Mouse (Mus musculus) layer of hippocampus, adult 6 months (tissue): ENCODE measurements around the gene Luzp1. TPM values are rescaled to one million over a fixed set of nuclear protein-coding genes. Genes with fewer than 3 reads are reported as not detected.

Source experiments
- long read RNA-seq, 2 experiments: library from polyadenylated mRNA; unstranded; transcript quantifications; one replicate each; pipeline ENCODE4 v2.0.0; 2019 to 2020
- polyA plus RNA-seq: library from polyadenylated mRNA; unstranded; fragments of <200 nt; fragmentation: Nextera tagmentation; gene quantifications from 2 replicates; pipeline ENCODE4 v1.2.3, GENCODE M21; 2021

Luzp1 gene
- 75.5 and 81.9 TPM in 2 replicates for polyA plus RNA-seq
- long read RNA-seq, experiment 1, full-length matches to known transcripts, result 1 of 108 reads
- long read RNA-seq, experiment 1, partial matches to known transcripts, result 84 of 108 reads
- long read RNA-seq, experiment 1, other reads (novel, unspliced or antisense), result 23 of 108 reads
- long read RNA-seq, experiment 2, full-length matches to known transcripts, result 21 of 101 reads
- long read RNA-seq, experiment 2, partial matches to known transcripts, result 74 of 101 reads
- long read RNA-seq, experiment 2, other reads (novel, unspliced or antisense), result 6 of 101 reads

GRCm38 (mm10) chr4:136469371-136469903, at the start of gene Luzp1:
Luzp1 (plus strand) TSS chr4:136469761.

GRCm38 (mm10) chr4:136423224-136423623, 46.3 kb upstream of the Luzp1 start, which contains the start of gene Htr1d:
Htr1d (plus strand) TSS chr4:136423524.

GRCm38 (mm10) chr4:136462086-136462838, 7.3 kb upstream of the Luzp1 start, which contains the start of gene 6030445D17Rik:
6030445D17Rik (plus strand) TSS chr4:136462250.

GRCm38 (mm10) chr4:136602568-136602967, 133.0 kb downstream of the Luzp1 start, which contains the start of gene Kdm1a:
Kdm1a (minus strand) TSS chr4:136602723.

Other genes with a start within 250 kb of the Luzp1 start
- gene Tcea3, start 222.0 kb upstream of the Luzp1 start, polyA plus RNA-seq, result 1.3 and 4.7 TPM in 2 replicates
- 8.8 and 9.9 TPM in 2 replicates for gene Zfp46, start 185.1 kb upstream of the Luzp1 start, polyA plus RNA-seq
- gene Hnrnpr, start 158.8 kb upstream of the Luzp1 start, polyA plus RNA-seq, result 79.1 and 84.7 TPM in 2 replicates
- gene Htr1d, start 46.2 kb upstream of the Luzp1 start, polyA plus RNA-seq, result 0.16 and 0.62 TPM in 2 replicates
- 0.19 and 0.25 TPM in 2 replicates for gene 6030445D17Rik, start 7.5 kb upstream of the Luzp1 start, polyA plus RNA-seq
- 6.9 and 8.9 TPM in 2 replicates for gene Kdm1a, start 133.0 kb downstream of the Luzp1 start, polyA plus RNA-seq
- not detected in 2 replicates for gene Tex46, start 140.7 kb downstream of the Luzp1 start, polyA plus RNA-seq
- gene Lactbl1, start 152.9 kb downstream of the Luzp1 start, polyA plus RNA-seq, result not detected in 2 replicates